Mouse (Mus musculus) MEL (cell line): ENCODE measurements around the gene Gpr108. TPM values are rescaled to one million over a fixed set of nuclear protein-coding genes. Genes with fewer than 3 reads are reported as not detected.

Source experiments
- DNase-seq: peaks from one replicate; pipeline ENCODE4 v3.0.0; 2011; ENCODE audit warnings: low read depth, low spot score
- H3K27ac ChIP-seq: 2 replicates; pipeline ENCODE4 v1.5.1; 2012; ENCODE audit warnings: low read depth, mild to moderate bottlenecking, control low read depth, low read length, moderate library complexity; ENCODE audit not compliant: control insufficient read depth
- H3K27me3 ChIP-seq, 2 experiments: fragments of 150-350 bp in 1 of 2; sonication (generic) in 1 of 2; 2 replicates each; pipeline ENCODE4 v1.6.1; 2012; ENCODE audit warnings: low read length in 2 of 2, mild to moderate bottlenecking in 2 of 2, improper control_type of control experiment in 1 of 2, moderate library complexity in 1 of 2; ENCODE audit not compliant: insufficient read depth in 2 of 2, control insufficient read depth in 1 of 2
- H3K36me3 ChIP-seq, 2 experiments: 2 replicates each; pipeline ENCODE4 v1.6.1; 2012 to 2014; ENCODE audit warnings: low read length in 2 of 2, improper control_type of control experiment in 1 of 2, inconsistent platforms in 1 of 2, mild to moderate bottlenecking in 1 of 2; ENCODE audit not compliant: insufficient read depth in 2 of 2, control insufficient read depth in 1 of 2
- H3K4me1 ChIP-seq, 2 experiments: fragments of 150-350 bp in 1 of 2; sonication (generic) in 1 of 2; 2 replicates each; pipeline ENCODE4 v1.6.1; 2012; ENCODE audit warnings: low read length in 2 of 2, improper control_type of control experiment in 1 of 2, mild to moderate bottlenecking in 1 of 2; ENCODE audit not compliant: insufficient read depth in 2 of 2, control insufficient read depth in 1 of 2
- H3K4me3 ChIP-seq, 2 experiments: fragments of 150-350 bp in 1 of 2; sonication (generic) in 1 of 2; 2 replicates each; pipeline ENCODE4 v1.5.1; 2012; ENCODE audit warnings: low read depth in 2 of 2, low read length in 2 of 2, mild to moderate bottlenecking in 2 of 2, moderate library complexity in 2 of 2, control low read depth in 1 of 2, improper control_type of control experiment in 1 of 2; ENCODE audit not compliant: control insufficient read depth in 1 of 2, insufficient read depth in 1 of 2
- H3K79me2 ChIP-seq: 2 replicates; pipeline ENCODE4 v1.6.1; 2012; ENCODE audit warnings: mild to moderate bottlenecking, low read length, moderate library complexity; ENCODE audit not compliant: control insufficient read depth, poor library complexity, insufficient read depth
- H3K9ac ChIP-seq: 2 replicates; pipeline ENCODE4 v1.6.1; 2012; ENCODE audit warnings: low read depth, mild to moderate bottlenecking, control low read depth, low read length, moderate library complexity; ENCODE audit not compliant: control insufficient read depth, poor library complexity, severe bottlenecking
- H3K9me3 ChIP-seq: fragments of 150-350 bp; sonication (generic); replicated peaks from 2 replicates; pipeline ENCODE4 v1.6.1; 2012; ENCODE audit warnings: mild to moderate bottlenecking, low read length, improper control_type of control experiment, moderate library complexity; ENCODE audit not compliant: insufficient read depth
- EP300 ChIP-seq, 2 experiments: IDR thresholded peaks; 2 replicates each; pipeline ENCODE4 v1.6.1; 2011; ENCODE audit warnings: improper control_type of control experiment in 2 of 2, low read length in 2 of 2, low read depth in 1 of 2, mild to moderate bottlenecking in 1 of 2
- ETS1 ChIP-seq: IDR thresholded peaks from 2 replicates; pipeline ENCODE4 v1.6.1; 2012; ENCODE audit warnings: low read depth, mild to moderate bottlenecking, inconsistent platforms, low read length, improper control_type of control experiment, moderate library complexity
- GABPA ChIP-seq: IDR thresholded peaks from 2 replicates; pipeline ENCODE4 v1.6.1; 2012; ENCODE audit warnings: low read depth, mild to moderate bottlenecking, inconsistent platforms, low read length, improper control_type of control experiment, moderate library complexity
- GATA1 ChIP-seq: IDR thresholded peaks from 2 replicates; pipeline ENCODE4 v1.6.1; 2011; ENCODE audit warnings: low read depth, low read length, improper control_type of control experiment
- JUND ChIP-seq: IDR thresholded peaks from 2 replicates; pipeline ENCODE4 v1.6.1; 2011; ENCODE audit warnings: low read depth, mild to moderate bottlenecking, improper control_type of control experiment, low read length
- KAT2A ChIP-seq: conservative IDR thresholded peaks from 2 replicates; pipeline ENCODE4 v1.6.1; 2012; ENCODE audit warnings: low read depth, low read length, improper control_type of control experiment, inconsistent platforms
- MAFK ChIP-seq: IDR thresholded peaks from 2 replicates; pipeline ENCODE4 v1.6.1; 2011; ENCODE audit warnings: low read depth, mild to moderate bottlenecking, low read length, improper control_type of control experiment, borderline replicate concordance
- MEF2A ChIP-seq: IDR thresholded peaks from 2 replicates; pipeline ENCODE4 v1.6.1; 2014; ENCODE audit warnings: low read depth, mild to moderate bottlenecking, inconsistent platforms, low read length, improper control_type of control experiment; ENCODE audit not compliant: poor library complexity, insufficient replicate concordance, severe bottlenecking; ENCODE audit errors: extremely low read depth
- POLR2A ChIP-seq, 2 experiments: IDR thresholded peaks; 2 replicates each; pipeline ENCODE4 v1.6.1; 2011 to 2012; ENCODE audit warnings: low read length in 2 of 2, mild to moderate bottlenecking in 2 of 2, control low read depth in 1 of 2, improper control_type of control experiment in 1 of 2, low read depth in 1 of 2, moderate library complexity in 1 of 2; ENCODE audit not compliant: control insufficient read depth in 1 of 2, insufficient read depth in 1 of 2, poor library complexity in 1 of 2
- POLR2AphosphoS2 ChIP-seq: IDR thresholded peaks from 2 replicates; pipeline ENCODE4 v1.6.1; 2011; ENCODE audit warnings: low read length, improper control_type of control experiment
- RCOR1 ChIP-seq: IDR thresholded peaks from 2 replicates; pipeline ENCODE4 v1.6.1; 2012; ENCODE audit warnings: low read depth, mild to moderate bottlenecking, inconsistent platforms, low read length, improper control_type of control experiment
- SMC3 ChIP-seq: IDR thresholded peaks from 2 replicates; pipeline ENCODE4 v1.6.1; 2011; ENCODE audit warnings: low read depth, low read length, improper control_type of control experiment
- TBP ChIP-seq: IDR thresholded peaks from 2 replicates; pipeline ENCODE4 v1.8.0; 2011; ENCODE audit warnings: low read depth, low read length, improper control_type of control experiment
- UBTF ChIP-seq: IDR thresholded peaks from 2 replicates; pipeline ENCODE4 v1.6.1; 2012; ENCODE audit warnings: low read depth, mild to moderate bottlenecking, inconsistent platforms, low read length, improper control_type of control experiment, moderate library complexity, borderline replicate concordance; ENCODE audit not compliant: insufficient read depth
- USF1 ChIP-seq: IDR thresholded peaks from 2 replicates; pipeline ENCODE4 v1.6.1; 2014; ENCODE audit warnings: low read depth, mild to moderate bottlenecking, inconsistent platforms, low read length, improper control_type of control experiment, moderate library complexity
- USF2 ChIP-seq, 2 experiments: IDR thresholded peaks; 2 replicates each; pipeline ENCODE4 v1.6.1; 2011 to 2012; ENCODE audit warnings: improper control_type of control experiment in 2 of 2, low read length in 2 of 2, borderline replicate concordance in 1 of 2, inconsistent platforms in 1 of 2, low read depth in 1 of 2, mild to moderate bottlenecking in 1 of 2; ENCODE audit not compliant: insufficient read depth in 1 of 2
- ZC3H11A ChIP-seq: IDR thresholded peaks from 2 replicates; pipeline ENCODE4 v1.6.1; 2012; ENCODE audit warnings: low read depth, mild to moderate bottlenecking, inconsistent platforms, low read length, improper control_type of control experiment
- ZMIZ1 ChIP-seq: IDR thresholded peaks from 2 replicates; pipeline ENCODE4 v1.6.1; 2012; ENCODE audit warnings: low read depth, mild to moderate bottlenecking, inconsistent platforms, low read length, improper control_type of control experiment, moderate library complexity
- polyA plus RNA-seq, 2 experiments: library from polyadenylated mRNA; stranded (reverse) in 1 of 2; unstranded in 1 of 2; fragments of >175 nt in 1 of 2; fragments of >200 nt in 1 of 2; gene quantifications; 2 replicates each; pipeline versions ENCODE4 v1.2.1 to v1.2.4; 2012; ENCODE audit warnings: low replicate concordance in 2 of 2, low read depth in 1 of 2; ENCODE audit not compliant: insufficient read length in 2 of 2, insufficient read depth in 1 of 2, missing spikeins in 1 of 2
- total RNA-seq: library from RNA; depleted of rRNA; stranded (reverse); fragments of 300-350 nt; gene quantifications from 2 replicates; pipeline ENCODE4 v1.2.3, GENCODE M21; 2012

The Gpr108 gene
- total and polyA plus RNA-seq, 3 experiments, result 21.8 to 35.9 TPM; not detected in 1

- no peak for DNase-seq
- Histone ChIP-seq H3K27ac (no peak overlapping the region), H3K4me1 (peaks cover 0 to 15% of the 10 kb centered on the region in 2 experiments; a peak in 1 of 4 replicates), H3K4me3 (no peak overlapping the region), H3K9ac (no peak overlapping the region), H3K36me3 (peaks cover 0 to 4% of the 10 kb centered on the region in 2 experiments; a peak in 2 of 4 replicates), H3K79me2 (peaks cover 2% of the 10 kb centered on the region; the same call in 1 of the 2 replicates), H3K9me3 (no peaks in the 10 kb centered on the region)
- TF ChIP-seq KAT2A (no peak), RCOR1 (0 out of 2 replicates have a peak, but pooled peaks have one; percentile 19), SMC3 (no peak), USF1 (no peak), POLR2AphosphoS2 (no peak)
- TF ChIP-seq, all 39 proteins: peak for 1
- H3K27me3 ChIP-seq, result no peaks in the 10 kb centered on the region
Measured at GRCm38 (mm10) chr17:57259742-57260141, 11.5 kb upstream of the Gpr108 start.

GRCm38 (mm10) chr17:57258191-57258590, 9.9 kb upstream of the Gpr108 start:
- Histone ChIP-seq H3K27ac (no peak overlapping the region), H3K9ac (no peak overlapping the region), H3K4me1 (peaks cover 0 to 15% of the 10 kb centered on the region in 2 experiments; a peak in 1 of 4 replicates), H3K36me3 (peaks cover 0 to 4% of the 10 kb centered on the region in 2 experiments; a peak in 2 of 4 replicates), H3K79me2 (peaks cover 2% of the 10 kb centered on the region; the same call in 1 of the 2 replicates), H3K9me3 (no peaks in the 10 kb centered on the region), H3K4me3 (no peak overlapping the region), H3K27me3 (no peaks in the 10 kb centered on the region)
- TF ChIP-seq ETS1 (no peak), TBP (no peak), GABPA (no peak), POLR2A (IDR thresholded peaks at IDR 0.05; ENCODE audit: control insufficient read depth in 1 of 2, insufficient read depth in 1 of 2, low read depth in 1 of 2, low read length in 2 of 2, poor library complexity in 1 of 2) (no peak), RCOR1 (no peak), MEF2A (no peak), GATA1 (no peak), ZMIZ1 (no peak), JUND (no peak), ZC3H11A (no peak), EP300 (IDR thresholded peaks at IDR 0.05; ENCODE audit: low read depth in 1 of 2, low read length in 2 of 2) (no peak), MAFK (no peak), USF1 (no peak), UBTF (no peak), USF2 (IDR thresholded peaks at IDR 0.05; ENCODE audit: borderline replicate concordance in 1 of 2, insufficient read depth in 1 of 2, low read depth in 1 of 2, low read length in 2 of 2) (no peak)
- no peak for DNase-seq
